Mouse (Mus musculus) left cerebral cortex, adult 18-20 months (tissue): ENCODE results near the gene Ankrd27. TPM values are rescaled to one million over a fixed set of nuclear protein-coding genes. Genes with fewer than 3 reads are reported as not detected.
A peak's percentile ranks its signal among the peaks of the same experiment; 100 is the strongest.

Source experiments
- DNase-seq, 2 experiments: peaks; one replicate each; pipeline ENCODE4 v3.0.0; 2021 to 2022; ENCODE audit warnings: low spot score in 2 of 2, mixed read lengths in 1 of 2
- total RNA-seq, 2 experiments: library from RNA; stranded (reverse); gene quantifications; 2 replicates each; pipeline ENCODE4 v1.2.3; 2021

Ankrd27 gene
- total RNA-seq, 2 experiments from 2014 or later, result 39.8 to 44.5 TPM

DNA sequence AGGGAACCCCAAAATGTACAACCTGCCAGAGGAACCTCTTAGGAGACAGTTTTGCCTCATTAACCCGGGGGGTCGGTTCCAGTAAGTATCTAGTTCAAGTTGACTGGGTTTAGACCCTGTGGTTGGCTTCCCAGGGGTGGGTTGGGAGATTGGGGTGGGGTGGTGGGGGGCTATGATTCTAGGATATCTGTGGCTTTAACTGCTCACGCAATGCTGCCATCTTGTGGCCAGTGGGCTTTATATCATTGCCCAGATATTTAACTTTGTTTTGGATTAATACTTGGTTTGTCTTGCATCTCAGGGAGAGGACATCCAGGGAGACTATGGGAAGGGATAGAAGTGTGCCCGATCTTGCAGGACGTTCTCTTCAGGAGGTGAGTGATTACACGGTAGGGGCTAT, 50.2 kb downstream of the Ankrd27 start:
- DNase-seq, result peak in 1 of 2 experiments; percentile 53

DNA sequence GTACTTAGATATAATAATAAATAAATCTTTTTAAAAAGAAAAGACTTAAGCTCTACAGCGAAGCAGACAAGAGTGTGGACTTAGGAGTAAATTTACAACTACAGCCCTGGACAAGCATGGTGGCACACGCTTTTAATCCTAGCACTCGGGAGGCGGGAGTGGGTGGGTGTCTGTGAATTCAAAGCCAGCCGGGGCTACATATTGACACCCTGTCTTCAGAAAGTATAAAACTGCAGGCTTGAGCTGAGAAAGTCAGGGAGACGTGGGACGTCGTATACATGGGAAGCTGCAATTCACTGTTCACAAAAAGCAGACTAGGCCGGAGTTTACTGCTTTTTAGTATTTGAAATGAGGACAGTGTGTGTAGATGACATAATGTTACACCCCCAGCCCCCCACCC, 50.8 kb downstream of the Ankrd27 start:
- DNase-seq, result peak in 1 of 2 experiments; percentile 63

DNA sequence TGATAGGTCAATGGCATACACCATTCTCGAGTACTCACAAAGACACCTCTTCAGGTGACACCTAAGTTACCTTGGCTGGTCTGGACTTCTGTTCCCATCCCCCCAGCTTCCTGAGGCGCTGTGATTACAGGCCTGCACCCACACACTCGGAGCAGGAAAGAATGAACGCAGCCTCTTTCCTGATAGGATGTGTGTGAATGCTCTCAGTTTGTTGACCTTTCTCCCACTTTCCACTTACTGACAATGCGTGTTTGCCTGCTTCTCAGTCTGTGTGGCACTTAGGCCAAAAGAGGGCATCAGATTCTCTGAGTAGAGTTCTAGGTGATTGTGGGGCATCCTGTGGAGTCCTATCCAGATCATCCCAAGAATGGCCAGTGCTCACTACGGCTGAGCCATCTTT, 54.0 kb downstream of the Ankrd27 start:
- DNase-seq, result no peak

- DNase-seq, result no peak
Observed at GRCm38 (mm10) chr7:35646317-35647081, 60.5 kb downstream of the Ankrd27 start.

GRCm38 (mm10) chr7:35647101-35647698, 61.2 kb downstream of the Ankrd27 start, which contains the start of gene Pdcd5:
Pdcd5 (minus strand) TSS chr7:35647521.
- peak; percentile 99 to 100 for DNase-seq

DNA sequence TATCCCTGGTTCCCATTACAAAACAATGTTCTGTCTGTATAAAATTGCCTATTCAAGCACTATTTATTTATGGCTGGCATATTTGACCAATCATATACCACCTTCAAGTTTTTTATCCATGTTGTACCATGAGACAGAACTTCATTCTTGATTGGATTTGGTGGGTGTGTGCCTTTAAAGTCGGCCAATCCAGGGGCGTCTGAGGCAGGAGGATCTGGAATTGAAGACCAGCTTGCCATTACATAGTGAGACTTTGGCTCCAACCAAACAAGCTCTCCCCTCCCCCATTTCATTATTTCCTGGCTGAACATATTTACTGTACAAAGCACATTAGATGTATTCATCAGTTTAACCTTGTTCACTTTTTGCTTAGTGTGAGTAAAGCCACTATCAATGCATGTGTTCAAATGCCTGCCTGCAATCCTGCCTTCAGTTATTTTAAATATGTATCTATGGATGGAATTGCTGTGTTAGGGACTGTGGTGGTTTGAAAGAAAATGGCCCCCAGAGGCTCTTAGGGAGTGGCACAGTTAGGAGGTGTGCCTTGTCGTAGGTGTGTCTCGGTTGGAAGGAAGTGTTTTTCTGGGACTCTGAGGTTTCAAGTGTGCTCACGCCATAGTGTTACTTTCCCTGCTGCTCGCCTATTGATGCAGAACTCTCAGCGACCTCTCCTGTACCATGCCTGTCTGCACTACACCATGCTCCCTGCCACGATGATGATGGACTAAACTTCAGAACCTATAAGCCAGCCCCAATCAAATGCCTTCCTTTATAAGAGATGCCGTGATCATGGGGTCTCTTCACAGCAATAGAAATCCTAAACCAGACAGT, 62.4 kb downstream of the Ankrd27 start:
- no peak for DNase-seq

- DNase-seq, result no peak
Observed at GRCm38 (mm10) chr7:35649071-35649470, 63.0 kb downstream of the Ankrd27 start.

DNA sequence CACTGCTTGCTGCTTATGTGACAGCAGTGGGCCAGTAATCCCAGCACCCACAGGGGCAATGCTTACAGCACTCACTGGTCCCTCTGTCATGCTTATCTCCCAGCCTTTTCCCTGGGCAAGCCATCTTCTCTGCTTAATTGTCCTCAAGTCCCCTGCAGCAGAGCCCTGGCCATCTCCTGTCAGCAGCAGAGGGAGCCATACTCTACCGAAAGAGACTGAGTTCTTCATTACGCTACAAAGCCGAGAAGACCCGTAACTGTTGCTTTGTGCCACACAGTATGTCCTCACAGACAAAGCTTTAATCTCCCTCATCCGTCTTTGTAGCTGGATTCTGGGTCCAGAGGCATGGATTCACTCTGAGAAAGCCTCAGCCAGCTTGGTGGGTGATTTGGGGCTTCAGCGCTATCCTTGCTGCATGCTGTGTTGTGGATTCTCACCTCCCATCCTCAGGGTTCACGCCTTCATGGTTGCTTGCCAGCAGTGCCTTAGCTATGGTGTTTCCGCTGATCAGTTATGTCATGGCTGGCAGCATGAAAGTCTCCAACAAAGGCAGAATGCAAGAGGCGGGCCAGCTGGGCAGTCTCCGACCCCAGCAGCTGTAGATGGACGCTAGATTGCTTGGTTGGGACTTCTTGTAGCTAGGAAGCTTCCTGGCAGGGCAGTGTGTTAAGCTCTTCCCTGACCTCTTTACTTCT, 64.8 kb downstream of the Ankrd27 start:
- peak; percentile 52 to 62 for DNase-seq

GRCm38 (mm10) chr7:35651583-35652270, 65.7 kb downstream of the Ankrd27 start:
- DNase-seq, result no peak

GRCm38 (mm10) chr7:35657829-35658228, 71.8 kb downstream of the Ankrd27 start:
- DNase-seq, result no peak

GRCm38 (mm10) chr7:35659173-35659572, 73.1 kb downstream of the Ankrd27 start:
- DNase-seq, result no peak

- DNase-seq, result no peak
Observed at GRCm38 (mm10) chr7:35663790-35664376, 77.8 kb downstream of the Ankrd27 start.

GRCm38 (mm10) chr7:35668066-35669041, 82.3 kb downstream of the Ankrd27 start:
- DNase-seq, result no peak

- DNase-seq, result no peak
Observed at GRCm38 (mm10) chr7:35678976-35679375, 92.9 kb downstream of the Ankrd27 start.

- no peak for DNase-seq
Observed at GRCm38 (mm10) chr7:35681559-35681958, 95.5 kb downstream of the Ankrd27 start.

DNA sequence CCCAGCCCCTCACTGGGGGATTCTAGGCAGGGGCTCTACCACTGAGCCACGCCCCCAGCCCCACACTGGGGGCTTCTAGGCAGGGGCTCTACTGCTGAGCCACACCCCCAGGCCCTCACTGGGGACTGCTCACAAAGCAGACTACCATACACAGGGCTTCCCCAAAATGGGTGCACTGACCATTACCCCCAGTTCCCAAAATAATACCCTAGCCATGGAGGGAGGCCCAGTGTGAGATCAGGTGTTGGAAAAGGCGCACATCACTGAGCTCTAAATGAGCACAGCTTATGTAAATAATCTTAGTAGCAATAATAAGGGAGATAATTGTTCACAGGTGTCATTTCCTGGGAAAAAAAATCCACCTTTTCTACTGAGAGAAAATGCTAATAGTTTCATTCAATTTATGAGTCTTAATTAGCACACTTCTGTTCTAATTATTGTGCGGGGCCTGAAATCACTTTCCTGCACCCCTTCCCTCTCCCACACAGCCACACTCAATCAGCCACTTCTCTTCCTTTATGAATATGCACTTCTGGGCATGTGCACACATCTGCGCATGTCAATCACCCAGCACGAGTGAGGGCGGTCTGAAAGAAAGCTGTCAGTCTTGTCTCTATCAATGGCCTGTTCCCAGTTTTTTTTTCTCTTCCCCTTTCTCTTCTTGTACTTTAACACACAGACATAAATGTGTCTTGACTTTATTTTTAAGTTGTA, 97.5 kb downstream of the Ankrd27 start:
- no peak for DNase-seq

- no peak for DNase-seq
Observed at GRCm38 (mm10) chr7:35686216-35686615, 100.2 kb downstream of the Ankrd27 start.

GRCm38 (mm10) chr7:35686756-35687155, 100.7 kb downstream of the Ankrd27 start:
- DNase-seq, result peak; percentile 69 to 77
